Mouse (Mus musculus) kidney, postnatal 10 days (tissue): Measurements from ENCODE around the gene Kcnh7.
A peak's percentile ranks its signal among the peaks of the same experiment; 100 is the strongest.
"Not testable (repeated sequence)": the region's sequence is repeated elsewhere in the genome, so short reads cannot be mapped to it uniquely, and the experiment has no call there.

Source experiments
- DNase-seq: peaks from one replicate; pipeline ENCODE4 v3.0.0; 2021; ENCODE audit warnings: mixed read lengths

Gene Kcnh7

GRCm38 (mm10) chr2:62715260-62715659 lies 468.8 kb downstream of the Kcnh7 start:
- no peak for DNase-seq

GRCm38 (mm10) chr2:62714362-62714761 lies 469.7 kb downstream of the Kcnh7 start:
- DNase-seq: not testable (repeated sequence)

GRCm38 (mm10) chr2:62709633-62710032 lies 474.5 kb downstream of the Kcnh7 start:
- no peak for DNase-seq

GRCm38 (mm10) chr2:62706313-62706712 lies 477.8 kb downstream of the Kcnh7 start:
- no peak for DNase-seq

GRCm38 (mm10) chr2:62685934-62686333 lies 498.2 kb downstream of the Kcnh7 start:
- no peak for DNase-seq

- no peak for DNase-seq
Observed at GRCm38 (mm10) chr2:62684989-62685595, 499.0 kb downstream of the Kcnh7 start.

GRCm38 (mm10) chr2:62681667-62682066 lies 502.4 kb downstream of the Kcnh7 start:
- no peak for DNase-seq

- DNase-seq: no peak
Observed at GRCm38 (mm10) chr2:62672788-62673187, 511.3 kb downstream of the Kcnh7 start.

GRCm38 (mm10) chr2:62670767-62671166 lies 513.3 kb downstream of the Kcnh7 start:
- no peak for DNase-seq

- DNase-seq: no peak
Observed at GRCm38 (mm10) chr2:62670301-62670700, 513.8 kb downstream of the Kcnh7 start.

GRCm38 (mm10) chr2:62669848-62670247 lies 514.2 kb downstream of the Kcnh7 start:
- DNase-seq: no peak

GRCm38 (mm10) chr2:62665536-62665935 lies 518.6 kb downstream of the Kcnh7 start:
- peak; percentile 15 for DNase-seq

GRCm38 (mm10) chr2:62664839-62665238 lies 519.2 kb downstream of the Kcnh7 start:
- DNase-seq: no peak

GRCm38 (mm10) chr2:62664135-62664670 lies 519.9 kb downstream of the Kcnh7 start, which contains the start of gene Gca:
TSS of gene Gca (plus strand) at chr2:62664285.
- peak; percentile 90 for DNase-seq

GRCm38 (mm10) chr2:62662560-62662959 lies 521.5 kb downstream of the Kcnh7 start:
- DNase-seq: no peak

GRCm38 (mm10) chr2:62660565-62660964 lies 523.5 kb downstream of the Kcnh7 start:
- no peak for DNase-seq

- DNase-seq: no peak
Observed at GRCm38 (mm10) chr2:62656072-62656471, 528.0 kb downstream of the Kcnh7 start.

GRCm38 (mm10) chr2:62654519-62655338 lies 529.4 kb downstream of the Kcnh7 start:
- peak; percentile 81 for DNase-seq

- DNase-seq: no peak
Observed at GRCm38 (mm10) chr2:62652466-62652865, 531.6 kb downstream of the Kcnh7 start.

- no peak for DNase-seq
Observed at GRCm38 (mm10) chr2:62651890-62652289, 532.2 kb downstream of the Kcnh7 start.

- peak; percentile 34 for DNase-seq
Observed at GRCm38 (mm10) chr2:62646671-62647289, 537.3 kb downstream of the Kcnh7 start.

- peak; percentile 80 for DNase-seq
Observed at GRCm38 (mm10) chr2:62646014-62646645, 538.0 kb downstream of the Kcnh7 start, which contains the start of gene Ifih1. TSS of gene Ifih1 (minus strand) at chr2:62646255.

GRCm38 (mm10) chr2:62645475-62645874 lies 538.6 kb downstream of the Kcnh7 start:
- DNase-seq: peak; percentile 22
